Mouse (Mus musculus) urinary bladder, postnatal 4 days (tissue): ENCODE measurements at regions not wholly inside any gene's neighbourhood (a gene's known extent, or its start where the extent isn't known, plus 50 kb on each side); places are given as distances from the start of the nearest gene placed in this dataset.
A peak's percentile ranks its signal among the peaks of the same experiment; 100 is the strongest.

ENCODE experiments used
- DNase-seq, 2 experiments: peaks; one replicate each; pipeline ENCODE4 v3.0.0; 2021 to 2022; ENCODE audit warnings: low spot score in 2 of 2

DNA sequence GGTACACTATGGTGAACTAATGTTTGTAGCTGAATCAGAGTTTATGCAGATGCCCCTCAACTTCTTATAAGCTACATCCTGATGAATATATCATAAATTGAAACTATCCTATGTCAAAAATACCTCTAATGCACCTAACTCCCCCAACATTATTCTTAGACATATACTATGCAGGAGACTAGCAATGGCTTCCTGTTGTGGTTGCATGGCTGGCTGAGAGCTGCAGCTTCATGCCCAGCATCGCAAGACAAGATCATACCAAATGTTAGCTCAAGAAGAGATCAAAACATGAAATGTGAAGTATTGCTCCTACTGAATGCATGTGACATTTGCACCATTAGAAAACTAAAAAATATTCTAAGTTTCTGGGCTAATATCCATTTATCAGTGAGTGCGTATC lies 206.9 kb upstream of the Cited2 start:
- no peak for DNase-seq

DNA sequence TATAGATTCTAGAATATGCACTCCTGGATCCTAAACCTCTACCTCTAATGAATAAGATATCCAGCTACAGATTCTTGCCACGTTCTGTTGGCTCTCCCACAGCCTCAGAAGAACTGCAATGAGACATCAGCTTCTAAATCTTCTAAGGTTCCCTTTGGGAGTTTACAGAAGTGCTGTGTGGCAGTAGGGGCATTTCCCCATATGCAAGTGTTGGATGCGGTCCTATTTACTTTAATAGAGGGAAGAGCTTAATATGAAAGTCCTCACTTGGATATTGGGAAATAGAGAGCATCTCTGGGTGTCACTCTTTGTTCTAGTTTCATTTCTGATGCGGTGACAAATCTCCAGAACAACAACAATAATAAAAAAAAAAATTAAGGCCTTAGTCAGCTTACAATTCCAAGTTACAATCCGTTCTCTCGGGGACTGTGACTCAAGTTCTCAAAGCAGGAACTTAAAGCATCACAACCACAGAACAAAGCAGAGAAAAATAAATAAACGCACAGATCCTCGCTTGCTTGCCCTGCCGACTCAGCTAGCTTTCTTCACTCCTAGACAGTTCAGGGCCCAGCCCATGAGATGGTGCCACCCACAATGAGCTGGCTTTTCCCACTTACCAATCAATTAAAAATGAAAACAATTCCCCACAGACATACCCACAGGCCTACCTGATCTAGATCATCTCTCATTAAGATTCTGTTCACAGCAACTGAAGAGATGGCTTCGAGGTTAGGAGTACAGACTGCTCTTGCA lies 204.4 kb upstream of the Cited2 start:
- DNase-seq, result no peak

DNA sequence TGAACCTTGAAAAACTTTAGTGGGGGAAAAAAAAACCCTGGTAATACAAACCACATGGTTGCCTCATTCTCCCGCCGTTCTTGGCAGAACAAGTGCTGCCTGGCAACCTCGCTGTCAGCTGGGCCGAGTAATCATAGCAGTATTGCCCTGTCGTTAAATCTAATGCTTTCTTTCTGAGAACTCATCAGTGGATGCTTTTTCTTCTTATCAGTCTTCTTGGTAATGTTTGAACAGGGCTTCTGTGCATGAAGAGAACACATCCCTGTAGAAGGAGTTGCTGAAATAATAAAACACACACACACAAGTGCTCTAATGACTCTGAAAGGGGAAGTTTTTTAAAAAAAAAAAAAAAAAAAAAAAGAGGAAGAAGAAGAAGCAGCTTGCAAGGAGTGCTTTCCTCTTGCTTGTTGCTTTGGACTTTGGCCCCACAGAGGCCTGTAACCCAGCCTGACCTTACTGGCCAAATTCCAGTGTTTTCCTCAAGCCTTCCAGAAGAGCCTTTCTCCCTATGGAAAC lies 200.9 kb upstream of the Cited2 start:
- DNase-seq, result peak in 1 of 2 experiments; percentile 20

DNA sequence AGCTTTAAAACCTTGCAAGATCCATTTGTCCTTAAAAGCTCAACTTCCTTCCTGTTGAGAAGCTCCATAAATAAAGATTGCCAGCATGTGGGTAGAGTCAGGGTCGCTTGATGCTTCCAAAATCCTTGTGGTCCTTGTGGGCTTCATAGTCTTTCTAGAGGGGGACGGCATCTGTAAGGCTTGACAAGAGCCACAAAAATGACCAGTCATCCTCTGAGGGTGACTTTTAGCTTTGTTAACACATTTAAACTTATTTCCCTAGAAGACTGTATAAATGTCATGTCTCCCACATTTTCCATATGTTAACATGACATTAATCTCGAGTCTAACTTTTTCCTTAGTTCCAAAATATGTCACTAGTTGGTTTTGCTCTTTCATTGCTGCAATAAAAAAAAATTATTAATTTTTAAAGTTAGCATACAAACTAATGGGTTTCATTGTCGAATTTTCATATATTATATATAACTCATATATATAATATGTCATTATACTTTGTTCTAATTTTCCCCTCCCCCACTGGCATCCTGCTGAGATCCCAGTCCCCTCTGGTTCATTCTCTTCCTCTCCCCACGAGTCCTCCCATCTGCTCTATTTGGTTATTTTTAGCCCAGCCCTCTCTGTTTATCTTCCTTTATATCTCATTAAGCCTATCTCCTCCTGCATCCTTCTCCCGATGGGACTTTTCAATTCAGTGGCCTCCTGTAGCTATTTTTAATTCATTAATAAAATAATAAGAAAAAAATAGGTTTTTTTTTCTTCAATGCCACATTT lies 199.3 kb upstream of the Cited2 start:
- no peak for DNase-seq

DNA sequence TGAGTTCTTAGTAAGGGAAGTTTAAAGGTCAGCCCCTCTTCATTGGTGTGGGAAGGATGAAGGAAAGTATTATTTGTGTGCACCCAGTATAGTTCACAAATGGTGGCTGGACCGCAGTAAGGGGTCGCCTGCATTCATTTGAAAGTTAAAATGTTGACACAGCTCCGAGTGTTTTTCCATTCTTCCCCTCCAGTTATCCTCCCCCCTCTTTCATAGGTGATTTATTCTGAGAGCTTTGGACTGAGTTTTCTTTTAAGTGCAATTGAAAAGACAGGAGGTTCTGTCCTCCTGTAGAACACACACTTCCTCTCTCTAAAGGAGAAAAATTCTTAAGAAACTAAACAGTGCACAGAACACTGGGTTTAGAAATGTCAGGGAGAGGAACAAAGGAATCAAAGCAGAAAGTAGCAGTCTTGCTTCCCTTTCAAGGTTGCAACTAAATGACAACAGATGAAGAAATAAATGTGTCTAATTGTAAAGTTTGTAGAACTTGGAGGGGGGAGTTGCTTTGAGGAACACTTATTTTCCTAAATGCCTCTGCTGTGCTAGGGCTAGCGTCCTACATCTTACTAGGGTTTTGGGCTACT lies 195.8 kb upstream of the Cited2 start:
- DNase-seq, result no peak

DNA sequence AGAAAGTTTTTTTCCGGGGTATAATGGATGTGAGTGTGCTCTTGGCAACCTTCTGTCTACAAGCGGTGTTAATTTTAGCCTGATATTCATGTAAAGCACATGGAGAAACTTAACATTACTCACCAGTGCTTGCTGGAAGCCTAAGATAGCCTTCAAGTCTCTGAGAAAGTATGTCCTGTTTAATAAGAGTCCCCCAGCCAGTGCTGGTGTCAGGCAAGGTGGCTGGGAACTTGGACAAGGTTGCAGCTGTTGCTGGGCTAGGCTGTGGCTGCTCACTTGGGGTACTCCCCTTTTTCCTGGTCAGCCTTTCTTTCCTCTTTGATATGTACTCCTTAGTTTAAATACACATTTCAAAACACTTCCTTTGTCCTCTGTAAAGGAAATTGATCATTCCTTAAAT lies 194.9 kb upstream of the Cited2 start:
- DNase-seq, result no peak

DNA sequence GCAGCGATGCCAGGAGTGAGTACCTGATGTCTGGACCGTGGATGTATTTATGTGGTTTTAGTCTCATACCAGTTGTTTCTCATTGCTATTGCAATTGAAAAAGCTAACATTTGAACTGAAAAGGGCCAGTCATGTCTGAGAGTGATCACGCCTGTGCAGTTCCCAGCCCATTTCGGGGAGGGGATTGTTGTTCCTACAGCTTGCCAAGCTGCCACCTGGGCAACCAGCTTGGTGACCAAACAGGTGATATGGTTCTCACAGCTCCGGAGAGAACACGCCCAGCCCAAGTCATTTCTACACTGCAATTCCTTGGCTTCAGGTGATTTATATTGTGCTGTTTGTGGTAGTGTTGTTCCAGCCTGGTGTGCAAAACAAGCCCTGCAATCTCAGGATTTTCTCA lies 194.2 kb upstream of the Cited2 start:
- no peak for DNase-seq

DNA sequence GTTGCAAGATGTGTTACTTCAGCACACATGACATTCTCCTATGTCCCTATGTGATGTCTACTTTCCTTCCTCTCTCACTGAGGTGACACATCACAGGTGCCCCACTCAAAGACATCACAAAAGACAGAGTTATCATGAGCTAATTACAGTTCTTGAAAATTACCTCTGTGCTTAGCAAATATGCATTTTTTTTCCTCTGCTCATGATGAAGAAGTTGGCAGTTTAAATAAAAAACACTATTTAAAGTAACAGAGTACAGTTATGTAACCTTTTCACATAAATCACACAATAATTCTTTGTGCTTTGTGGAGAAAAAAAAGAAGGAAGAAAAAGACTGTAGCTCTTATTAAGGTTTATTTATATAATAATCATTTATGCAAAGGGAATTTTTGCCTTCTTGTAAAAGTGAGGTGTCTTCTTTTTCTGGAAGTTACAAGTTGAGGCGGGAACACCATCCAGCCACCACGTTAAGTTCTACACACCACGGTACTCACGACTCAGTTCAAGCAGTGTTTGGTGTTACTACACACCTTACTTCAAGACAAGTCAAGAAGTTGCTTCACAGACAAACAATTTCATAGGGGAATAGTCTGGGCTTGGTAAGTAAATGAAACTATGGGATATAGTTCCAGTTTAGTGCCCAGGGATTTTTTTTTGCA lies 193.0 kb upstream of the Cited2 start:
- no peak for DNase-seq

DNA sequence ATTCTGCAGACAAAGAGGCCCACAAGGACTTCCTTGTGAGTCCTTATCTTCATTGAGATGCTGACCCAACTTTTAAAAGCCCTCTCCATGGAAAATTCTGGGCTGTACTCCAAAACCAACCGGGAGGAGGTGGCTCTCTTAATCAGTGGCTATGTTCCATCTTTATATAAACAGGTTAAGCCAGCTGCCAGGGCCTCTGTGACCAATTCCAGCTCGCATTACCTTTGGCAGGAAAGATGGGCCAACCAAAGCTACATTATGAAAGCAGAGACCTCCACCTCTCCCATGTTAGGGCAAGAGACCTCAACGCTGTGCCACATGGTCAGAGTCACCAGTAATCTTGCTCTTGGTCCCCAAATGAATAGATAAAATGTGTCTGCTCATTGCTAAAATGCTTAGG lies 192.0 kb upstream of the Cited2 start:
- DNase-seq, result no peak

DNA sequence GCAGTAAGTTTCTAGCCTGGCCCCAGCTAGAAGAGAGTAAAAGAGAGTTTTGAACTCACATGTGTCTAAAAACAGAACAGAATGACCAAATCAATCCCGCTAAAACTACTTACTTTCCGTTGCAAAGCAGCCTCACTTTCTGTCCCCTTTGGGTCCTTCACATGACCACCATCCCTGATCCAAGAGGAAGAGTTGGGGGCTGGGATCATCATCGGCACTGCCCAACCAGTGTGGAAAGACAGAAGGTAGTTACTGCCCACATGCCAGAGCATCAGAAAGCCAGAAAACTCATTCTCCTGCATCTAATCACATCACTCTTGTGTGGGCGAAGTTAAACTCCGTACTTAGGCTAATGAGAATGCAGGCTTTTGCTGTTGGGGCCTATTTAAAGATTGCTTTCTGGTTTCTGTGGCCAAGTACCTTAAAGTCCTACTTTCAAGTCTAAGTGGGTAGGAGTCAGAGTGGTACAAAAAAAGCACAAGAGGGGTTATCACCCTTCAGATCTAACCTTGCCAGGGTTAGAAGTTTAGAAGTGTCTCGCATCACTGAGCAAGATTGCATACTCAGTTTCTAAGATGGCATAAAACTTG lies 184.0 kb upstream of the Cited2 start:
- no peak for DNase-seq

DNA sequence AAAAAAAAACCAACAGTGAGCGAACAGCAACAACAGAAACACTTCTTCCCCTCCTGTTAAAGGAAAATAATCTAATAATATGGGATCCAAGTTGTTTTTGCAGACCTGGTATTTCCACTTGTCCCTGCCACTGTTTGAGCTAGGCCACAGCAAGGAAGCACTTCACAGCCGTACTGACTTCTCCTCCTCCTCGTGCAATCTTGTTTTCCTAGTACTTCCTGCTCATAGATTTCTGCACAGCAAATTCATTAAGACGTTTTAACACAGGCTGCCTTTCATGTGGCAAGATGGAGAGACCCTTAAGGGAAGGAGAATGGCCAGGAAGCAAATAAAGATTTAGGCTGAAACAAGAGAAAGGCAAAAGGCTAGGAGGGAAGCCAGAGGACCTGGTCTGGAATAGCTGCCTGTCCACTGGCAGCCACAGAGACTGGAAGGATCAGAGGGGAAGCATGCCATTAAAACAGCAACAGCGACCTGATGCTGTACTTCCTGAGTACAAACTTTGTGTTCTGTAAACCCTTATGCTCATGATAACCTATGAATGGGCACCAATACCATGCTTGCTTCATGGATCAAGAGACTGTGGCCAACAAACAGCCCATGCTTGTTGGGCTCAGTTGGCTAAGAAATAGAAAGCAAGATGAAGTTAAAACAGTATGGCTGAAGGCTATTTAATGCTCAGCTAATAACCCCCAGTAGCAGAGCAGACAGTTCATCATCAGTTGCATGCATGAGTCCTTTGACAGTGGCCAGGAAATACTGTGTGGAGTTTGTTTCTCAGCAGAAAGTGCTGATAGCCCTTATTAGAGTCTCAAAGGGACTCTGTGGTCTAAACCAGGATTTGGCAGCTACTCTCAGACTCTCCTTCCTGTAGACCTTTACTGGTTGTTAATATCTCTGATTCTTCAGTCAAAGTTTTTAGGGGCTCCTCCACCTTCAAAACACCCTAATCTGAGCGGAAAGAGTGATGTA lies 182.3 kb upstream of the Cited2 start:
- no peak for DNase-seq

DNA sequence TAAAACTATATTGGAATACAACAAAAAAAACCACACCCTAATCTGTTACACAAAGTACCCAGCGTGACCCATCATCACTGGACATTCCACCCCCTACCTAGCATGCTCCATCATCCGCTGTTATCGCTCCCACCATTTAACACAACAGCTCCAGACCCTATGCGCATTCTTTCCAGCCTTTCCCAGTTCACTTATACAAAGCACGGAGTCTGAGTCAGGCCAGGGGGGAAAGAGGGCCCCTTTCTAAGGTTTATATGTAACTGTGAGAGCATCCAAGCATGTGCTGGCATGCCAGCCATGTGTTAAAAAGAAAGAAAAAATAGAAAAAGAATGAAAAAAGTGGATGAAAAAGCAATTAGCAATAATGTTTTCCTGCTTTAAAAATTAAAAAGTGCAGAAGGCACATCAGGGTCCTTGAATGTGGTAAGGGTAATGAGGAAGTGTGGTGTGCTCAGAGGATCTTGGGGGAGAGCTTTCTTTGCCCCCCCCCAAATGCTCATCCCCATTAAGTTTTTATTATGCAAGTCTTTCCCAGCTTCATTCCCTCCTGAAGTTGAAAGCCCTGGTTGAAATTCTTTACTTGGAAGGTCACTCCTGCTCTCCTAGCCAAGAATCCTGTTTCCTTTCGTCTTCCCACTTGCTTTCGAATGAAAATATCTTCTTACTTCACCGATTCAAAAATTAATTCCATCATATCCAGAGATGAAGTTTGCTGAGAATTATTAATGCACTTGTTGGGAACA lies 180.7 kb upstream of the Cited2 start:
- no peak for DNase-seq

DNA sequence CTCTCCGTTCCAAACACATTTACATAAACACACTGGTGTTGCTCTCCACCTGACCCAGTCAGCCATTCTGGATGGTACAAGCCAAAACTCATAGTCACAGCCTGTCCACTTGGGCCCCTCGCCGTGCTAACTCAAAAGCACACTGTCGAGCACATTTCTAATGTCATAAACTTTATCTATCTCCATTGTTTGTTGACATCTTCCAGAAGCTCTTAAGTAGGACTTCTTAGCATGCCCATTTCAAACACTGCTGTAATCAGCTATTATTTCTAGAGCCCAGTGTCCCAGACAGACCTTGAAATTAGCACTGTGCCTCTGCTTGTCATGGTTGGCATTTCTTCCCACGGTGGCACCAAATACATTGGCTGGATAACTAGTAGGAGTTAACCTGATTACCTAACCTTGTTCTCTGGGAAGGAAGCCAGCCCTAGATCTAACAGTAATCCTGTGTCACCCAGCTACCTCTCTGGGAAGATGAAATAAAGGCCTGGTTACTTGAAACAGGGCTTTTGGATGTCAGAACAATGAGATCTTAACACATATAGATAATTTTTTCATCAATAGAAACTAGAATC lies 180.1 kb upstream of the Cited2 start:
- DNase-seq, result no peak

DNA sequence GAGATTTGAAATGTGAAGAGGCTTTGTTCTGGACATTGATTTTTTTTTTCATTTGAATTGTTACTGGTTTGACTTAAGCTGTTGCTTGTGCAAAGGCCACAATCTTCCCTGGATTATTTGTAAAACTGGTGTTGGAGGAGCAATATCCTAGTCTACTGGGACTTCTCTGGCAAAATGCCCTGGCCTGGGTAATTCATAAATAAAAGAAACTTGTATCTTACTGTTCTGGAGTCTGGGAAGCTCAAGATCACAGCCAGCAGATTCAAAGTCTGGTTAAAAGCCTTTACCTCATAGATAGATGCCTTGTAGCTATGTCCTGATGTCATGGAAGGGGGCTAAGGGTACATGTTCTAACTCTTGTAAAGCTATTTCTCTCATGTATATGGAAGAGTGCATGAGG lies 177.7 kb upstream of the Cited2 start:
- no peak for DNase-seq

DNA sequence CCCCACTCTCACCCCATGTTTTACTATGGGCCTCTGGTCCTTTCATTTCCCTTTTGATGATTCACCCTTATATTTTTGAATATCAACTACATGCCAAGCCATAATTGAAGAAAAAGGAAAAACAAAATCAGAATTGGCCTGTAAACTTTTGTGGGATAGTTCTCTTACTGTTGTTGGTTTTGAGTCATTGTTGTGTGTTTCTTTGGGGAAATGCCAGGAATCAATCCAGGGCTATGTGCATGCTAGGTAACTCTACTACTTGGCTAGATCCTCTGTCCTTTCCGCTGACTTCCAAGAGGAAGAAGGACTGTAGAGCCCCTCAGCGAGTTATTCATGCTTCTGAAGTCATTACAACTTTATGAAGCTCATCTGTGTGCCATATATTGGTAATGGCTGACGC lies 175.0 kb upstream of the Cited2 start:
- DNase-seq, result no peak

DNA sequence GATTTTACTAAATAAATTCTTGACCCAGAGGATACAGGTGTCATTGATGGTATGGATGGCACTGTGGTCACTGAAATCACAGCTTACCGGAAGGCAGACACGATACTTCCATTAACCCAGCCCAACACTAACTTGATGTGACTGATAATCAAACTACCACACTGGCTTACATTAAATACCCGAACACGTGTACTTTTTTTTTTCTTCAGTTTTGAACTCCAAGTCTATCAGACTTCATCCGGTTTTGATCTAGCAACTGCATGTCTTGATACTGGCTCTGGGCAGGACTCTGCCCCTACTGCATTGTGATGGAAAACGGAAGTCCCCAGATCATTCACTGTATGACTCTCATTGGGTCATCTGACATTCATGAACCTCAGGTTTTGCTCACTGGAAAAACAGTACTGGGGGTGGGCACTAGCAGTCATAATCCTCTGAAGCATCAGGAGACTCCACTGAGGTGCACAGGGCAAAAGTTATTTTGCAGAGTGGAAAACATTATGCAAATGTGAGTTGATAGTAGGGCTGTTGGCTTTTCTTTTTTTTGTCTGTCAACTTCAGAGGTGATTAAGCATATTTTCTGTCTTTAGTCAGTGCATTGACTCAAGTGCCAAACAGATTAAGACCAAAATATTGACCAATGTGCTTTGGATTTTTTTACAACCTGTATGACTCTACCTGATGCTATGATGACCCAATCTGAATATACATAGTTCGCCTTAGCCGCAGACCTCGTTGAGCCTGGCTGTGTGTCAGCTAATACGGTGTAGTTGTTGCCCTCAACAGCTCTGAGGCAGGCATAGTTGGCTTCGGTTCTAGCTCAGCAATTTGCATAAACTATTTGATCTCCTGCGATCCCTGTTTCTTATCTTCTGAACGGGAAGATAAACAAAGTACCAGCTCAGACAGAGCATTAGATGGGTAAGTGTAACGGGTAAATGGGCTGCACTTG lies 174.1 kb upstream of the Cited2 start:
- DNase-seq, result no peak

DNA sequence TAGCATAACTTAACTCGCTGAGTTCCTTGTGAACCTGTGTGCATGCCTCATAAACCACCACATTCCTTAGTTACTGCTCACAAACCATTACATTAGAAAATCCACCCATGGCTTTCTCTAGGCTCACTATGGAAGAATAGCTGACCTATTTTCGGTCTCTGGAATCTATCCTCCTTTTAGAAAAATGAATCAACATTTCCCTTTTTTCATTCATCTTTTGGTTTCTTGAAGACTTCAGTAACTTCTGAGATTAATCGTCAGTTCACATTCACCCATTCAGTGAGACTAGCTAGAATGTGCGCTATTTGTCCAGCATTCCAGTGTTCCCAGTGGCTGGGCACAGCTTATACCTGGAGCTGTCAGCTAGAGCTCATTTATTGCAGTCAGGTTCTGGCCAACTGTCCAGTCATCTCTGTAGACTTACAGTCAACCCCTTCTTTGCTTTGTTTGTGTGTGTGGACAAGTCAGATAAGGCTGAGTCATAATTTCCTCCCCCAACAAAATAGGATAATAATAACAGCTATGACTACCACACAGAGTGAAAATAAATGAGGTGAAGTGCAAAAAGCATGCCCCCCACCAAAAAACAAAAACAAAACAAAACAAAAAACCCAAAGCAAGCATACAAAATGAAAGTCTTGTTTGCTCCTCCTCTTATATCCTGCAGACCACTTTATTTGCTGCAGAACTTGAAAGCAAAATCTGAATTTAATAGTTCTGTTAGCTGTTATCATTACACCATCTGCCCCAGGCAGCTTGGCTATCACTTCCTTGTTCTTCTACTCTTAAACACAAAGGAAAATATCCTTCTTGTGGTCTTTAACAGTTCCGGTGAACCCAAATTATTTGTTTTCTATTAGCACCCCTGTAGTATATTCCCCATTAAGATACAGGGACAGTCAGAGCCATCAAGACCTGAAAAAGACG lies 173.0 kb upstream of the Cited2 start:
- no peak for DNase-seq
